Mouse (Mus musculus) CH12.LX (cell line): ENCODE measurements at regions not wholly inside any gene's neighbourhood (a gene's known extent, or its start where the extent isn't known, plus 50 kb on each side); places are given as distances from the start of the nearest gene placed in this dataset.

ENCODE experiments used
- CTCF ChIP-seq, 2 experiments: IDR thresholded peaks in 1 of 2; conservative IDR thresholded peaks in 1 of 2; 2 replicates each; pipeline ENCODE4 v1.5.1; 2011 to 2012; ENCODE audit warnings: low read depth in 2 of 2, low read length in 2 of 2, improper control_type of control experiment in 1 of 2, inconsistent platforms in 1 of 2, mild to moderate bottlenecking in 1 of 2, moderate library complexity in 1 of 2
- EP300 ChIP-seq: IDR thresholded peaks from 2 replicates; pipeline ENCODE4 v1.6.1; 2011; ENCODE audit warnings: low read length, improper control_type of control experiment
- ETS1 ChIP-seq: conservative IDR thresholded peaks from 2 replicates; pipeline ENCODE4 v1.6.1; 2012; ENCODE audit warnings: low read depth, mild to moderate bottlenecking, inconsistent platforms, low read length, improper control_type of control experiment, moderate library complexity
- MEF2A ChIP-seq: IDR thresholded peaks from 2 replicates; pipeline ENCODE4 v1.6.1; 2014; ENCODE audit warnings: low read depth, mild to moderate bottlenecking, inconsistent platforms, low read length, improper control_type of control experiment, borderline replicate concordance
- POLR2A ChIP-seq: IDR thresholded peaks from 2 replicates; pipeline ENCODE4 v1.6.1; 2011; ENCODE audit warnings: low read depth, mild to moderate bottlenecking, improper control_type of control experiment, low read length
- RAD21 ChIP-seq: IDR thresholded peaks from 2 replicates; pipeline ENCODE4 v1.6.1; 2011; ENCODE audit warnings: low read depth, mild to moderate bottlenecking, low read length, improper control_type of control experiment, moderate library complexity
- RCOR1 ChIP-seq: conservative IDR thresholded peaks from 2 replicates; pipeline ENCODE4 v1.6.1; 2012; ENCODE audit warnings: low read depth, mild to moderate bottlenecking, inconsistent platforms, low read length, improper control_type of control experiment
- TBP ChIP-seq: conservative IDR thresholded peaks from 2 replicates; pipeline ENCODE4 v1.6.1; 2011; ENCODE audit warnings: low read depth, low read length, improper control_type of control experiment
- UBTF ChIP-seq: IDR thresholded peaks from 2 replicates; pipeline ENCODE4 v1.6.1; 2012; ENCODE audit warnings: low read depth, mild to moderate bottlenecking, inconsistent platforms, low read length, improper control_type of control experiment, moderate library complexity
- USF1 ChIP-seq: IDR thresholded peaks from 2 replicates; pipeline ENCODE4 v1.6.1; 2014; ENCODE audit warnings: low read depth, mild to moderate bottlenecking, inconsistent platforms, low read length, improper control_type of control experiment
- ZKSCAN1 ChIP-seq: IDR thresholded peaks from 2 replicates; pipeline ENCODE4 v1.6.1; 2012; ENCODE audit warnings: low read depth, inconsistent platforms, low read length, improper control_type of control experiment, borderline replicate concordance

DNA sequence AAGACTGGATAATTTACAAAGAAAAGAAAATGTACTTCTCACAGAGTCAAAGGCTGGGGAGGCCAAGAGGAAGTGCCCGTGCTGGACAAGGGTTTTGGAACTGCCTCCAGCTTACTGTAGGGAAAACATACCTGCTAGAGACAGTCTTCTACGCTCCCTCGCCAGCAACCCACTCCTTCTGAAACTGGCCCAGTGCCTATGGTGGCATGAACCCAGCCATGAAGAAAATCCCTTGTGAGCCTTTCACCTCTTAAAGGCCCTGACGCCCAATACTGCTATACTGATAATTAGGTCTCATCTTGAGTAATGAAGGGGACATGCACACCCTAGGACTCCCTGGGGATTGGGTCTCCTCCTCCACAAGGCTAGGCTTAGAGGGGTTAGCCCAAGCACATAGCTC, 76.6 kb upstream of the Syt6 start:
- no peak for TF ChIP-seq RAD21
- no peak for TF ChIP-seq ETS1
- no peak for TF ChIP-seq CTCF (conservative IDR thresholded peaks at IDR 0.05 in 1 of 2, IDR thresholded peaks at IDR 0.05 in 1 of 2; ENCODE audit: low read depth in 2 of 2, low read length in 2 of 2)
- TF ChIP-seq POLR2A, result no peak
- TF ChIP-seq EP300, result no peak
- no peak for TF ChIP-seq ZKSCAN1
- no peak for TF ChIP-seq UBTF
- TF ChIP-seq TBP, result no peak
- TF ChIP-seq RCOR1, result no peak
- TF ChIP-seq MEF2A, result no peak
- no peak for TF ChIP-seq USF1
